In genomic region chr9:92767532-92767931, GRCm38 (mm10) we compare ENCODE assay signal across 22 mouse cellular contexts.
DNase-seq lines count a peak whose midpoint lies in the region; ATAC-seq lines count a peak whose summit lies in the region.
"Had no signal": no experiment of that assay in that cellular context is flagged by ENCODE, and none has a peak within 500 bp of the region (broad histone marks: within the 10 kb centered on the region; RNA-seq: fewer than 3 reads in every experiment).

No protein-coding gene starts in this region.

- ATAC-seq in frontal cortex, adult (ENCODE audit: low TSS enrichment) = peak; percentile 54
- ATAC-seq: hindbrain, embryonic 16.5 days; intestine, embryonic 15.5 days; midbrain, embryonic 15.5 days had no signal

- DNase-seq in frontal cortex, postnatal 14 days (ENCODE audit: low spot score in 2 of 2) = no peak
- peak; percentile 19 for DNase-seq in right cerebral cortex, adult 18-20 months
- no peak for DNase-seq in right cerebral cortex, postnatal 10 days (ENCODE audit: low spot score in 2 of 2)
- DNase-seq in layer of hippocampus, adult 9-10 months (ENCODE audit: low spot score) = peak; percentile 37
- DNase-seq in adrenal gland, adult (ENCODE audit: inconsistent age in 2 of 2, low spot score in 1 of 2) = no peak
- no peak for DNase-seq in cerebellum, adult 9-11 months
- DNase-seq: cerebellum, adult 18-20 months; cerebellum, postnatal 36 days; gastrocnemius, postnatal 25 days; heart, adult 18-20 months; heart, postnatal 10 days; kidney, adult 8-10 months; kidney, postnatal 10 days; lung, postnatal 4 days; retina, postnatal 1 day; right cerebral cortex, postnatal 4 days; thymus, adult 18-20 months; thymus, postnatal 4 days had no signal

Comparison
In these comparisons a context has a peak if more than half of its experiments do, and no peak if none do; other contexts are left out.
1. DNase-seq: peak in right cerebral cortex, adult 18-20 months (single experiment) and layer of hippocampus, adult 9-10 months (single experiment); none in frontal cortex, postnatal 14 days (0 of 2), right cerebral cortex, postnatal 10 days (0 of 2), adrenal gland, adult (0 of 2) and cerebellum, adult 9-11 months (single experiment).